Mouse (Mus musculus) left cerebral cortex, adult 11 months (tissue): ENCODE measurements around the gene Gabrd.

Source experiments
- DNase-seq: peaks from one replicate; pipeline ENCODE4 v3.0.0; 2022; ENCODE audit warnings: low spot score

The Gabrd gene

DNA sequence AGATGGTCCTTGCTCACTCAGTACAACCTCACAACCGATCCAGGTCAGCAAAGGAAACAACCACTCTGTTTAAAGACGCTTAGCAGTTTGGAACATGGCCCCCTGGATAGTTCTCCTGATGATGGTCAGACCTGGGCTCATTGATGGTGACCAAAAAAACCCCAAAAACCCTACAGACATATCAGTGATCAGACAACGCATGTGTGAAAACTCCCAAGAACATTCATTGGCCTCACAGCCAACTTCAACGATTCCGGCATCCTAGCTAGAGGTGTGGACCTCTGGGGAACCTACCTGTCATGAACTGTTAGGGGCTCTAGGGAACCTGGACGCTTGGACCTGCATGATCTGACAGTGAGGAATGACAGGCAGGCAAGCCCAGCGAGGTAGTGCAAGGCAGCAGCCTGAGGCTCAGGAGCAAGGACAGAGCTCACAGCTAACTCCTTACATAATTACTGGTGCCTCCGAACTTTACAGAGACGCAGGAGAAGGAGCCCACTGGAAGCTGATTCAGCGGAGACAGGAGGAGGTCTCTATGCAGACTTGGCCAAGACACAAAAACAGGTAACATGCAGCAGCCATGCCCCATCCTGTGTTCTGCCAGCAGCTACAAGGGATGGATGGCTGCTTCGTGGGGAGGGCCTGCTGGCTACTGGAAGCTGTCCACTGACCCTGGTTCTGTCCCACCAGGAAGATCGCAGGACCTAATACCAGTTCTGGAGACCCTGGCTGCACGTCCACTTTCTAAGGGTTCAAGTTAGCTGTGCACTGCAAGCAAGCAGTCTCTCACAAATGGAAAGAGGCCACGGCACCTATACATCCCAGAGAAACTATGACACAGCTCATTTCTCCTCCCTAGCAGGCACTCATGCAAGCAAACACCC, 54.3 kb downstream of the Gabrd start:
- DNase-seq = no peak

DNA sequence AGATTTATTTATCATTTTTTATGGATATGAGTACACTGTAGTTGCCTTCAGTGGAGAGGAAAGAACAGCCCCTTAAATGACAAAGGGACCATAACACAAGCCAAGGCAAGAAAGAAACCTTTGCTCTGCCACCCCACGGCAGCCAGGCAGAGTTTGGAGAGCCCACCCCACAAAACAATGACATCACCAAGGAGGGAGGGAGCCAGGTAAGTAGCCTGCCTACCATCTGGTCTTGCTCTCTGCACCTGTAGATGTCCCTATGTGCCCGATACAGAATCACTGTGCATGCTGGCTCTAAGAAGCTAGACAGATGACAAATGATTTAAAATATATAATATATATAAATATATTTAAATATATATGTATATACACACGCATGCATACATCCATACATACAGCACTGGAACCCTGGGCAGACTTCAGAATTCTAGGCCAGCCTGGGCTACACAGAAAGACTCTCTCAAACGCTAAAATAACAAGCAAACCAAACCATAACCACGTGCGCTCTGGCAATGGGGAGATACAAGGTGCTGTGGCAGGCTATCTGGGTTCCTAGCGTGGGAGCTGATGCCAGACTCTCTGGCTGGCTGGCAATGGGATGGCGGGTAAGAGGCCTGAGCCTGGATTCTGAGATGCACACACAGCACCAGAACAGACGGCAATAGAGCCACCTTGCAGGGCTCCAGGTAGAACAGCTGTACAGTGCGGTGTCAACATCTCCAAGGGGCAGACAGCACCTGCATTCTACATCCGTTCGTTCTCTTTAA, 61.4 kb downstream of the Gabrd start:
- no peak for DNase-seq
